Mouse (Mus musculus): ENCODE measurements around the gene Phb. TPM values are rescaled to one million over a fixed set of nuclear protein-coding genes. Genes with fewer than 3 reads are reported as not detected.
"Not testable (repeated sequence)": the region's sequence is repeated elsewhere in the genome, so short reads cannot be mapped to it uniquely, and the experiment has no call there.

Gene Phb
- total RNA-seq, 4 experiments from 2014 or later, result 85.9 to 105 (median 94.0) TPM

DNA sequence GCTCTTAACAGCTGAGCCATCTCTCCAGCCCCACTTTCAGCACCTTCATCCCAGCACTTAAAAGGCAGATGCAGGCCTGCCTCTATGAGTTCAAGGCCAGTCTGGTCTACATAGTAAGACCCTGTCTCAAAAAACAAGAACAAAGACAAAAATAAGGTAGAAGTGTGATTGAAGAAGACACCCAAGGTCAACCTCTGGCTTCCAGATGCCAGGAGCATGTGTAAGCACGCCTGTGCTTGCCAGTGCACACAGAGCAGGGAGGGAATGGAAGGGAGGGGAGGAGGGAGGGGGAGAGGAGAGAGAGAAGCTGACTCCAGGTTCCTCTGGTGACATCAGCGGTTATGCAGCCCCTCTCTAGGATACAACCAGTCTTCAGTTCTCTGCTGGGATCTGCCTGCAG lies 16.8 kb upstream of the Phb start:
- no peak for DNase-seq (ENCODE audit: low spot score in 2 of 2)

DNA sequence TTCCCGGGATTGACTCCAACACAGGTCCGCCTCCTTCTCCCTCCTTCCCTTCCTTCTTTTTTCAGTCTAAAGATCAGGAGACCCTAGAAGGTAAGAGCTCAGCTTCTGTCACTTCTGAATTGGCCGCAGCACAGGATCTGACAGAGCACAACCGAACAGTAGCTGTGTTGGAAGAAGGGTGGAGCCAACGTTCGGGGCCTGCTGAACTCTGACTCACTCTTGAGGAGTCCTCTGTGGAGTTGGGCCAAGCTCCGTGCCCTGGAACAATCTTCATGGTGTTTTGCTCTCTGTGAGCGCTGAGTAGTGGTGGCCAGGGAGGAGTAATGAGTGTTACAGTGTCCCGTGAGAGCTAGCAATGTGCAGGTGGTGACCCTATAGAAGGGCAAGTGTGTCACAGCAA lies 15.8 kb upstream of the Phb start:
- DNase-seq (ENCODE audit: low spot score in 2 of 2), result no peak

DNA sequence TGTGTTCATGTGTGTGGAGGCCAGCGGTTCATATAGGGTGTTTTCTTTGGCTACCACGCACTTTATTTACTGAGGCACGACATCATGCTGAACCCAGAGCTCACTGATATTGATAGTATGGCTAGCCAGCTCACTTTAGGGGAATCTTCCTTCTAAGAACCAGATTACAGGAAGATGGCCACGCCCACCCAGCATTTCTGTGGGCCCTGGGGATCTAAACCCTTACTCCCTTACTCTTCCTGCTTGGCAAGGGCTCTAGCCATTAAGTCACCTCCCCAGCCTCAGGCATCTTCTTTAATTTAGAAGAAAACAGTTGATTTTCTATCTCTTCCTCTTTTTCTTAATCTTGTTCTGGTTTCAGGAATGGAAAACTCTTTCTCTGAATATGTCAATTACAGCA lies 9.3 kb upstream of the Phb start:
- DNase-seq (ENCODE audit: low spot score in 2 of 2), result no peak

DNA sequence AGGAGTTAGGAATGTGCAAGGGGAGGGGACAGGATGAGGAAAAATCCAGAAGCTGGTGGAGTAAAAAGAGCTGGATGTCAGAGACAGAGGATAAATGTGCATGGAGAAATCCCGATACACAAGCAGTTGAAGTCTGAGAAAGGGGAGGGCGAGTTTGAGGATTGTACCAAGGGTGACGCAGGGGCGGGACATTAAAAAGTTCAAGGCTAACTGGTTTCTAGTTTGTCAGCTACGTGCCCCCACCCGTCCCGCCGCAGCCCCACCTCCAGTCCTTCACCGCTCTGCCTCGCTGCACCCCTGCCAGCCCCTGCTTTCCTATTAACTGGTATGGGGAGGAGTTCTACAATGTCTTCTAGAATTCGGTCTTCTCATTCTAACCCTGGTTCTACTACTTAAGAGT lies 420 bp downstream of the Phb start:
- DNase-seq (ENCODE audit: low spot score in 2 of 2), result no peak

DNA sequence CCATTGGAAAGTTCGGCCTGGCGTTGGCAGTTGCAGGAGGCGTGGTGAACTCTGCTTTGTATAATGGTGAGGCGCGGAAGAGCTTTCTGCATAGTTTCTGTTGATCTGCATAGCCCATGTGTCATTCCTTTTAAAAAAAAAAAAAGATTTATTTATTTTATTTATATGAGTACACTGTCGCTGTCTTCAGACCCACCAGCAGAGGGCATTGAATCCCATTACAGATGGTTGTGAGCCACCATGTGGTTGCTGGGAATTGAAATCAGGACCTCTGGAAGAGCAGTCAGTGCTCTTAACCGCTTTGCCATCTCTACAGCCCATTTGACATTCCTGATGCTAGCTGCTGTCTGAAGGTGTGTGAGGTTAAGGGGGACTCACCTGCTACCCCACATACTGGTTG lies 1.3 kb downstream of the Phb start:
- not testable (repeated sequence) for DNase-seq (ENCODE audit: low spot score in 2 of 2)

DNA sequence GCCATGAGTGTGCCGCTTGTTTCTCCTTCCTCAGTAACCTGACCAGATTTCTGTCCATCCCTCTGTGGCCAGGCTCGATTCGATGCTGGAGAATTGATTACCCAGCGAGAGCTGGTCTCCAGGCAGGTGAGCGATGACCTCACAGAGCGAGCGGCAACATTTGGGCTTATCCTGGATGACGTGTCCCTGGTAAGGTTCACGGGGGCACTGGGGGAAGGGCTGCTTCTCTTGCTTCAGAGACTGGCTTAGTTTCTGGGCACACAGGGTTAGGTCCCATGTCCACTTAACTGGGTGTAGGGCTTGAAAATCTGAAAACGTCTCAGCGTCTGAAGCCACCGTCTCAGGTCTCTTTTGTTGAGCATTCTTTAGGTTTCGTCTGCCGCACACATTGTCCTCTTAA lies 8.7 kb downstream of the Phb start:
- DNase-seq (ENCODE audit: low spot score in 2 of 2), result no peak

DNA sequence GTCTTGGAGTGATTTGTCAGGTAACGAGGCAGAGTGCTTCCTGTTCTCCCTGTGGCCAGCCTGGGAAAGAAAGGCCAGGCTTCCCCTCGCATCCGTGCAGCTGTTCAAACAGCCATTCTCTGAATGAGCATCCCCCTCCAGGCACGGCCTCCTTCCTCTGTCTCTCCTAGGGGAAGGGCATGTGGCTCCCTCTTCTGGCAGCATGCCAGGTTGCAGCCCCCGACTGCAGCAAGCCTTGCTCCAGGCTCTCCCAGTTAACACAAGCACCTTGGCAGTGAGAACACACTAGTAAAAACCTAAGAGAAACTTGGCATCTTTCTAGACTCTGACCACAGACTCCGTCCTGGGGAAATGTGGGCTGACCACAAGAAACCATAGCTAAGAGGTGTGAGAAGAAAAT lies 9.6 kb downstream of the Phb start:
- peak in 1 of 2 experiments; percentile 40 for DNase-seq (ENCODE audit: low spot score in 2 of 2)

DNA sequence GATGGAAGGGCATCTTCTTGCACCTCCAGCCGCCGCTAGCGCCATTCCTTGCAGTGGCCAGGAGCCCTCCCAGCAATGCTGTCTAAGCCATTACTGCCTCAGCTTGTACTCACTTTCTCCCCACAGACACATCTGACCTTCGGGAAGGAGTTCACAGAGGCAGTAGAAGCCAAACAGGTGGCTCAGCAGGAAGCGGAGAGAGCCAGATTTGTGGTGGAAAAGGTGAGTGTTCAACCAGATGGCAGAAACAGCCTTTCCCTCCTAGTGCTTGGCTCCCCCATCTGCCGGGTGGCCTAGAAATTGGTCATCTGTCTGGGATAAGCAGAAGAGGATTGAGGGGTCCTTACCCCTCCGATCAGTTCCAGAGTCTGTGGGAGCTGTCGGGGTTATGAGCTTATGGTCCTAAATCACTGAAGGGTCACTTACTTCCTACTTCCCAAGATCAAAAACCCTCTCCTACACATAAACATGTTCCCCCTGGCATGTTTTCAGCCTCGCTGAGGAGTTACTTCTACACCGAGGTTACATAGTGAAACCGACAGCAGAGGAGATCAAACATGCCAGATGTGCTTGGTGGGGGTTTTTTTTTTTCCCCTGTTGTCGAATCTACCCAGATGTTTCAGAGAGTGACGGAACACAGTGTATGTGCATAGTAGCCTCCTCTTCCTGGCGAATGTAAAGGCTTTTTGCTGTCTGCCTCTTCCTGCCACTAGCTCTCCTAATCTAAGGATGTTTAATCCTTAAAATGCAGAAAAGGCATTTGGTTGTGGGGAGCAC lies 11.4 kb downstream of the Phb start:
- no peak for DNase-seq (ENCODE audit: low spot score in 2 of 2)

DNA sequence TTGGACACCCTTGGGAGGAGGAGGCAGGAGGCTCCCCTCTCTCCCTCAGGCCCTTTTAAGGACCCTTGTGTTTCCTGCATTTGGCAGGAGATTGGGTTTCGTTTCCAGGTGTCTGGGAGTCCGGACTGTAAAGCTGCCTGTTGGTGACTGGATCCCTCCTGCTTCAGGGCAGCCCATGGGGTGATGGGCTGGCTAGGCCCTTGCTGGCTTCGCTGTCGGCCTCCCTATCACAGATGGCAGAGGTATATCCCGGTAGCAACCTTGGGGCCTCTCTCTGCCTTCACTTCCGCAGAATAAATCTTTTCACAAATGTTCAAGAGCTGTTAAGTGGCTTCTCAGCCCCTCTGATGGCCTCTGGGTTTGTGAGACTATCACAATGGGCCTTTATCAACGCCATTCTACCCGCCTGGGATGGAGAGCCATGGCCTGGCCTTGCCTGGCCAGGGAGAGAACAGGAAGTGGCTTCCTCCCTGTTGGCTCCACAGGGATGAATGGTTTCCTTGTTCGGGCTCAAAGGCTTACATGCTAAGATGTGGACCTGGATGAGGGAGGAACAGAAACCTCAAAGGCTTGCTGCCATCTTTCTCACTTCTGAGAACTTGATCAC lies 15.3 kb downstream of the Phb start:
- no peak for DNase-seq (ENCODE audit: low spot score in 2 of 2)

DNA sequence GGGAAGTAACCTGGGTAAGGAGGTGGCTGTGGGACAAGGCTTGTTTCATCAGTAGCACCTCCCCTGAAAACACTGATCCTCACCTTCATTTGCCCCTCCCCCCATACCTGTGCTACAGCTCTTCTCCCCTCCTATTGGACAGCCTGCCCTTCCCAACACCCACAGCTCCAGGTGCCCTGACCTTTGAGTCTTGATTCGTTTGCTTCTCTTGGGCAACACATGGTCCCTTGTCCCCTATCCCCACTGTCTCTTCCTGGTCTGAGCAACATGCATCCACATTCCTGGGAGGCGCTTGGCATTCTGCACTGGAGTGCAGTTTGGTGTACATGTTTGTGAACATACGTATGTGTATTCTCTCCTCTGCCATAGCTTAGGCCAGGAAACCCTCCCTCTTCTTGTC lies 16.2 kb downstream of the Phb start:
- DNase-seq (ENCODE audit: low spot score in 2 of 2), result no peak

DNA sequence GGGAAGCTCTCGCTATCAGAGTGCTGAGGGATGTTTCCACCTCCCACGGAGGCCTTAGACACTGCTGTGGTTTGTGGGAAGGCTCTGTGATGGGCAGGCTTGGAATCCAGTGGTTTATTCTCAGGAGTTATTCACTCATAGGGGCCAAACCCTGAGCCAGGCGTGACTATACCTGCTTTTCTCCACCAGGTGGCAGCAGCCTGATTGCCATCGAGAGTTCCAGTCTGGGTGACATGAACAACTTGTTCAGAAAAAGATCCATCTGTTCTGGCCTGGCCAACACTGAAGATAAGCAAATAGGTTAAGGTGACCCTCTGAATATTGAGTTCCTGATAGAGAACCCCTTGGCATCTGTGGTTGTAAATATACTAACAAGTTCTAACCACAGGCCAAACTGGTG lies 19.3 kb downstream of the Phb start:
- DNase-seq (ENCODE audit: low spot score in 2 of 2), result peak; percentile 54 to 85

DNA sequence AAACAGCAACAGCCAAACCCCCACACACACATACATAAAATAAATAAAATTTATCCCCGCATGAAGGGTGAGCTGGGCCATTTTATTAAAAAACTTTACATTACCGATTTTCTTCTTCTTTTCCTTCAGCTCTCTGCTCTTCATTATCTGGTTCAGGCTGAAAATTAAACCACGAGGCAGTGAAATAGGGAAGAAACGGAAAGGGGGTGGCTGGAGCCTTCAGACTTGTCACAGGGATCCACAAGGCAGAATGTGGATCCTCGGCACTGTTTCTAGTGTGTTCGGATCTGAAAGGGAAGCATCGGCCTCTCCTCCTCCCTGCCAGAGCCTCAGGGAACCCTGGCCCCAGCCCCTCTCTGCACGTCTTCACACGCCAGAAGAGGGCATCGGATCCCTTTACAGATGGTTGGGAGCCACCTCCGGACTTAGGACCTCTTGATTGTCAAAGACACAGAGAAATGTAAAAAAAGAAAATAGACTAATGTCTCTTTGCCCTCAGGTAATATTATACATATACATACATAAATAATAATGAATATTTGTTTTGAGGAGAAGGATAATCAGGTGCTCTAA lies 20.4 kb downstream of the Phb start:
- DNase-seq (ENCODE audit: low spot score in 2 of 2), result no peak

DNA sequence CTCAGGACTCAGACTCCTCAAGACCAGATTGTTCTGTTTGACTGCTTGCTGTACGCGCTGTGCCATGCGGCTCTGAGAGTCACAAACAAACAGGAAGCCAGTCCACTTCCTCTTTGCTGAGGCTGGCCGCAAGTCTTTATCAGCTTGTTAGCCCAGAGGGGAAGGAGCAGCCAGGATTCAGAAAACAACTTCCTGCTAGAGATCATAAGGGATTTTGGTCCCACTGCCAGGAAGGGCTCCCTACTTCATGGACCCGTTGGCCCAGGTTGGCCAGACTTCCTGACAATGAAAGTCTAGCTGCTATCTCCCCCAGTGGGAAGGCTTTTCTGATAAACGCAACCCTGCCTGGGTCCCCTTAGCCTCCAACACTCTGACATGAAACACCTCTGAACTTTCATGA lies 21.8 kb downstream of the Phb start:
- DNase-seq (ENCODE audit: low spot score in 2 of 2), result no peak

DNA sequence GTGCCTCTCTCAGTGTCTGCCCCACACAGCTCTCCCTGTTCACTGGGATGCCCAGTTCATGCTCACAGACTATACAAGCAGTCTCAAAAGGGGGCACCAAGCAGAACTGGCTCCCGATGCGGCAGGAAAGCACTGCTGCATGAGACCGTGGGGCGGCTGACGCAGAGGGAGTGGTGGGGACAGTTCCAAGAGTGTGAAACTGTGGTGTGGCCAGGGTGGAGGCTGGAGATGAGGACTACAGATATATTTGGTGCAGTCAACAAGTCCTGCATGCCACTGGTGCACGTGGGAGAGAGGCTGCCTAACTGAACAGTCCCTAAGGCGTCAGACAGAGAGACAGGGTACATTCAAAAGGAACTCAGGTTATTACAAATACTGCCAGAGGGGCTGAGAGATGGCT lies 22.2 kb downstream of the Phb start:
- DNase-seq (ENCODE audit: low spot score in 2 of 2), result no peak

DNA sequence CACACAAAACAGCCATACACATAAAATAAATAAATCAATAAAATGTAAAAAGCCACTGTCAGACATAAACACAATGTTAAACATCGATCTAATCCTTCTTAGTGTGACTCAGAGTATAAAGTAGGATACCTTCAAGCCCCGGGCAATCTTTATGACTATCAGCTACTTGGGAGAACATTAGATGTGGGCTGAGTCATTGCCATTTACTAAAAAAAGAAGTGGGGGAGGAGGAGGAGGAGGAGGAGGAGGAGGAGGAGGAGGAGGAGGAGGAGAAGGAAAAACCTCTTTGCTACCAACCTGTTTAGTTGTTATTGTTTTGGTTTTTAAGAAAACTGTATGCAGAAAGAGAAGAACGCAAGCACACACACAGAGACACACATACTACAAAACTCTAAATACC lies 22.8 kb downstream of the Phb start:
- DNase-seq (ENCODE audit: low spot score in 2 of 2), result no peak

DNA sequence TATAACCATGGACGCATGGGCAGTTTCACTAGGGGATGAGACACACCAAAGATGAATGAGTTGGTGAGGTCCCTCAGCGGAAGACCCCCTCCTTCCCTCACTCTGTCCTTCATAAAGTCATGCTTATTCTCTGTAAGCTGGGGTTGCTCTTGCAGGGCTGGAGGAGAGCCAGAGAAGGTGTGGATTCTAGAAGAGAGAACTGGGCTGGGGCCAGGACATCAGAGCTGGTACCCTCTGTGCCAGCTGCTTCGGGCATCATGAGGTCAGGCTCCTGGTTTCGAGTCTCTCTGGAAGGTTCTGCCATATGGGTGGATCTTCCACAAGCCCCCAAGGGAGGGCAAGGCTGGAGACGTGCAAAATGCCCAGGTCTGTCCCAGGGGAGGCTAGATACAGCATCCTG lies 31.8 kb downstream of the Phb start:
- DNase-seq (ENCODE audit: low spot score in 2 of 2), result no peak

DNA sequence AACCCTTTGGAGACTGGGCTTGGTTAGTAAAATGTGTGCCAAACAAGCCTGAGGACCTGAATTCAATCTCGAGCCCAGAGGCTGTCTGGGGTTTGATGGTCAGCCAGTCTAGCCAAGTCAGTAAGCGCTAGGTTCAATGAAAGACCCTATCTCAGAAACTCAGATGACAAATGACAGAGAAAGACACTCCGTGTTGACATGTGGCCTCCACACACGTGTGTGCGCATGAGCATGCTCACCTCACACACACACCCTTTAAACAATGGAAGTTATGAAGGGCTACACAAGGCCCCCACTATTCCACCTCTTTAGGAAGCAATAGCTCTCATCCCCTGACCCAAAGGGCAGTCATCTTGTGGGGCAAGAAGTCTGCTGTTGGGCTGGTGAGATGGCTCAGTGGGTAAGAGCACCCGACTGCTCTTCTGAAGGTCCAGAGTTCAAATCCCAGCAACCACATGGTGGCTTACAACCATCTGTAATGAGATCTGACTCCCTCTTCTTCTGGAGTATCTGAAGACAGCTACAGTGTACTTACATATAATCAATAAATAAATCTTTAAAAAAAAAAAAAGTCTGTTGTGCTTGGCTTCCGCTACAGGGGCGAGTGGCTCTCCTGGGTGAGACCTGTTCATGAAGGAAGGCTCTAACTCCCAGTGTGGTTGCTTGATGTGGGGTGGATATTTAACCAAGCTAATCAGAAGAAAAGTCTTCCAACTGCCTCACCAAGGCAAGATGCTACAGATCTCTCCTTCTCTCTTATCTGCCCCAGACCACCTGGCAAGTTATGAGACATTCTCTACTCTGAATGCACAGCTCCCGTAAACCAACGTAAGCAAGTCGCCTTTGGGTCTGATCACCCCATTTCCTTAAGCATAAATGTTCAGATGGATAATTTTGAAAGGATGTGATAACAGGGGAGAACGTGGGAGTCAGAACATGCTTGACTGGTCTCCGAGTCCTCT lies 34.3 kb downstream of the Phb start:
- no peak for DNase-seq (ENCODE audit: low spot score in 2 of 2)

DNA sequence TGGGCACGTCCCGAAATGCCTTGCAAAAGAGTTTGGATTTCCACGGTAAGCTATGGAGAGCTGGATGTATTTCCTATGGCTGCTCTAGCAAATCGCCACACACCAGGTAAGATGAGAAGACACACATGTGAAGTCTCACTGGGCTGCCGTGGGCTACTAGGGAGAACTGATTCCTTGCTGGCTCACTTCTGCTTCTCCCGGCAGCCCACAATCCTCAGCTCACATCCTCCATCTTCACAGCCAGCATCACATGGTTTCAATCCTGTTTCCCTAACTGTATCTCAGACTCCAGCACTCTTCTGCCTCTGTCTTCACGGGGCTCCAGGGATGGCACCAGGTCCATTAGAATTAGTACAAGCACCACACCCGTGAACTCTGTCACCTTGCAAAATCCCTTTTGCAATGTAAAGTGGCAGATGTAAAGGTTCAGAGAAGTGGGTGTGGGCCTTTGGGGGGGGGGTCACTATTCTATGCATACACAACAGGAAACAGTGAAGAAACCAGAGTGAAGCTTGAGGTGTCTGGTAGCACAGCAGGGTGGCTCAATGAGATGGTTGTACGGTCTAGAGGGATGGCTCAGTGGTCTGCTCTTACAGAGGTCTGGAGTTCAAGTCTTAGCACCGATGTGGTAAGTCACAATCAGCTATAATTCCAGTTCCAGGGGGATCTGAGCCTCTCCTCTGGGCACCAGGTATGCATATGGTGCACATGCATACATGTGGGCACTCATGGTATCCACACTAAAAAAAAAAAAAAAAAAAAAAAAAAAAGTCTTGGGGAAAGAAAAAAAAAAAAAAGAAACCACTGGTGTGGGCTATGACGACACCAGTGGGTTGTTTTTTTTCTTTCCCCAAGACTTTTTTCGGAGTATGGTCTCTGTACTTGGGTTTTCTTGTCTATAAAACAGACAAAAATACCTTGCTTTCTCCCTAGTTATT lies 37.5 kb downstream of the Phb start:
- DNase-seq (ENCODE audit: low spot score in 2 of 2), result no peak

DNA sequence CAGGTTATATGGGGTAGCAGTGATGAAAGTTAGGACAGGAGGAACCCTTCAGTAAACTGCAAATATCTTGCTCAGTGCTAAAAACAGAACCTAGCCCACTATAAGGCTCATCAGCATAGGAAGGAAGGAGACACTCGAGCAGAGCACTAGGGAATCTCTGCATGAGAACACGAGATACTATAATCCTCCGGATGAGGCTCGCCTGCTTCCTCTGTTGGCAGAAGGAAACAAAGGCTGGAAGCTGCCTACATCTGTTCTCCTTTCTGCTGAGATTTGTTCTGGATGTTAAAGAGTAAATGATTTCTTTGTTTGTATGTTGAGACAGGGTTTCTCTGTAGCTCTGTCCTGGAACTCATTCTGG lies 38.2 kb downstream of the Phb start:
- DNase-seq (ENCODE audit: low spot score in 2 of 2), result no peak

DNA sequence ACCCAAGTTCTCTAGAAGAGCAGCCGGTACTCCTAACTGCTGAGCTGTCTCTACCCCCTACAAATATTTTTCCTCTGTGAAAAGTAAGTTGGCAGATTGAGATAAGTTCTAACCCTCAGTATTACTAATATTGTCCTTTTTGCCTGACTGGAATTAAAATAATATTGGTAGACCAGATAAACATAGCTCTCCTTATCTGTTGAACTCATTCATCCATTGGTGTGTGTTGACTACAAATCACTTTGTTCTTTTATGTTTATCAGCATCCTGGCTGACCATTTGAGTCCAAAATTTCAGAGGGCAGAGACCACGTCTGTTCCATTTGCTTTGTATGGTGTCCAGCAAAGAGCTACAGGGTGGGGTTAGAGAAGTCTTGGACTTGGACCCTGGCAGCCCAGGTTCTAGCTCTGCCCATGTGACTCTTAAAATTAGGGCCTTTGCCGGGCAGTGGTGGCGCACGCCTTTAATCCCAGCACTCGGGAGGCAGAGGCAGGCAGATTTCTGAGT lies 42.8 kb downstream of the Phb start:
- DNase-seq (ENCODE audit: low spot score in 2 of 2), result no peak

DNA sequence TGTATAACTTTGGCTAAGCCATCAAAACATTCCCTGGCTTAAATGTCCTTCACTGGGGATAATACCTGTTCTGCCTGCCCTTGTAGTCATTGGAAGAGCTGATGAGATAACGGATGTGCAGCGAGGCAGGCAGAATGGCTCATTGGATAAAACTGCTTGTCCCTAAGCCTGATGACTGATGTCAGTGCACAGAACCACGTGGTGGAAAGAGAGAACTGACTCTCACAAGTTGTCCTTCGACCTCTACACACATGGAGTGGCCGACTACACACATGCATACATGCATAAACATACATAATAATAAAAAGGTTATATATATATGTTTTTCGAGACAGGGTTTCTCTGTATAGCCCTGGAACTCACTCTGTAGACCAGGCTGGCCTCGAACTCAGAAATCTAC lies 43.7 kb downstream of the Phb start:
- DNase-seq (ENCODE audit: low spot score in 2 of 2), result no peak

Measured in layer of hippocampus, adult 8-10 months (tissue).